ENCODE assay signal across 9 mouse cellular contexts in genomic region chr12:8638411-8639087, GRCm38 (mm10). TPM values are rescaled to one million over a fixed set of nuclear protein-coding genes. Genes with fewer than 3 reads are reported as not detected.
A peak's percentile ranks its signal among the peaks of the same experiment; 100 is the strongest.
DNase-seq lines count a peak whose midpoint lies in the region; ATAC-seq and TF ChIP-seq lines count a peak whose summit lies in the region.
"Not testable (repeated sequence)": the region's sequence is repeated elsewhere in the genome, so short reads cannot be mapped to it uniquely, and the experiment has no call there.
"Had no signal": no experiment of that assay in that cellular context is flagged by ENCODE, and none has a peak within 500 bp of the region (broad histone marks: within the 10 kb centered on the region; RNA-seq: fewer than 3 reads in every experiment).

No protein-coding gene starts in this region.

- not testable (repeated sequence) for H3K9me3 ChIP-seq in limb, embryonic 10.5 days (replicated peaks); midbrain, postnatal 0 days (ENCODE audit: low read length)

- not testable (repeated sequence) for H3K27me3 ChIP-seq in kidney, adult 2 months (replicated peaks; ENCODE audit: control insufficient read depth, insufficient read depth, low read length); limb, embryonic 10.5 days (ENCODE audit: low read depth, poor library complexity, severe bottlenecking); midbrain, postnatal 0 days (ENCODE audit: insufficient read depth, low read length); spleen, adult 2 months (ENCODE audit: control insufficient read depth, insufficient read depth, low read length)

- not testable (repeated sequence) for H3K4me3 ChIP-seq in kidney, adult 2 months (ENCODE audit: insufficient read depth, low read depth, low read length); limb, embryonic 10.5 days; midbrain, postnatal 0 days (ENCODE audit: low read depth, low read length); spleen, adult 2 months (ENCODE audit: extremely low read depth, insufficient read depth, insufficient read length)

- 76% methylated on average over 10 of the region's 10 CpGs for WGBS in kidney, adult 2 months
- WGBS in limb, embryonic 10.5 days, result 72% methylated on average over 10 of the region's 10 CpGs
- 78% methylated on average over 10 of the region's 10 CpGs for WGBS in midbrain, postnatal 0 days
- WGBS in spleen, adult 2 months, result 64% methylated on average over 10 of the region's 10 CpGs

- H3K4me2 ChIP-seq in midbrain, postnatal 0 days (ENCODE audit: low read depth, low read length, poor library complexity, severe bottlenecking), result not testable (repeated sequence)

- H3K36me3 ChIP-seq in kidney, adult 2 months (ENCODE audit: control insufficient read depth, insufficient read depth, low read length); limb, embryonic 10.5 days; midbrain, postnatal 0 days (ENCODE audit: insufficient read depth, low read length); spleen, adult 2 months (ENCODE audit: control insufficient read depth, insufficient read depth, low read length): not testable (repeated sequence)

- intact Hi-C loops in gastrocnemius, postnatal 14 days (cut with DNase I; ENCODE audit: low total_unique reads), result not testable (repeated sequence)

- not testable (repeated sequence) for H3K4me1 ChIP-seq in kidney, adult 2 months (ENCODE audit: control insufficient read depth, insufficient read depth, low read length); limb, embryonic 10.5 days; midbrain, postnatal 0 days (ENCODE audit: insufficient read depth, low read length); spleen, adult 2 months (ENCODE audit: control insufficient read depth, insufficient read depth, insufficient read length)

- peak; percentile 87 for DNase-seq in 3T3-L1 (ENCODE audit: low read depth, low spot score)
- DNase-seq in adrenal gland, adult 18-20 months (ENCODE audit: low spot score in 2 of 2), result peak; percentile 81 to 85
- DNase-seq in gastrocnemius, postnatal 14 days, result peak; percentile 71
- DNase-seq in kidney, adult 2 months, result peak; percentile 79
- peak; percentile 78 for DNase-seq in limb, embryonic 10.5 days (ENCODE audit: low spot score)
- DNase-seq in midbrain, postnatal 0 days (ENCODE audit: low spot score), result peak; percentile 49
- DNase-seq in spleen, adult 2 months (ENCODE audit: low read depth in 1 of 2, low spot score in 2 of 2), result peak; percentile 81 to 84

- not testable (repeated sequence) for H3K27ac ChIP-seq in kidney, adult 2 months (ENCODE audit: insufficient read depth, low read depth, low read length); limb, embryonic 10.5 days; midbrain, postnatal 0 days (ENCODE audit: low read depth, low read length); spleen, adult 2 months (ENCODE audit: insufficient read depth, low read length)

- not testable (repeated sequence) for TF ChIP-seq POLR2A in kidney, adult 2 months (IDR thresholded peaks at IDR 0.05; ENCODE audit: low read depth, low read length); spleen, adult 2 months (IDR thresholded peaks at IDR 0.05; ENCODE audit: low read depth, low read length)

- peak; percentile 75 for TF ChIP-seq CTCF in kidney, adult 2 months (conservative IDR thresholded peaks at IDR 0.05; ENCODE audit: insufficient read depth, insufficient read length, low read depth, low read length)
- TF ChIP-seq CTCF in midbrain, postnatal 0 days (IDR thresholded peaks at IDR 0.05), result peak; percentile 77
- peak; percentile 69; the same call in 1 of the 2 replicates for TF ChIP-seq CTCF in spleen, adult 2 months (IDR thresholded peaks at IDR 0.05; ENCODE audit: extremely low read depth, insufficient read depth, insufficient read length, insufficient replicate concordance)

- H3K9ac ChIP-seq in midbrain, postnatal 0 days (replicated peaks; ENCODE audit: low read length, poor library complexity, severe bottlenecking), result not testable (repeated sequence)

- ATAC-seq in common myeloid progenitor, adult 5-6 weeks (replicated peaks; ENCODE audit: low read depth, poor library complexity, severe bottlenecking), result peak; percentile 66
- ATAC-seq in midbrain, postnatal 0 days (ENCODE audit: low FRiP score), result not testable (repeated sequence)

RNA-seq across cellular contexts. Expression of gene Pum2, which starts 35.4 kb away (rescaled TPM):
- 100 to 1,000 TPM; 116 to 149 TPM for total RNA-seq in adrenal gland, adult 18-20 months (2021)
- 201 and 210 TPM in 2 replicates for total RNA-seq in common myeloid progenitor, adult 5-6 weeks (2017)
- total RNA-seq in gastrocnemius, postnatal 14 days (2021), result 10 to 100 TPM; 63.1 to 66.7 TPM
- 42.1 and 43.3 TPM in 2 replicates for polyA plus RNA-seq in kidney, adult 2 months (2012; rRNA removed)
- 58.4 and 65.6 TPM in 2 replicates for polyA plus RNA-seq in limb, embryonic 10.5 days (2016; fragmentation: Nextera tagmentation; extraction: Ambion mirVana)
- total RNA-seq in midbrain, postnatal 0 days (2014; rRNA removed), result 117 and 123 TPM in 2 replicates
- polyA plus RNA-seq in midbrain, postnatal 0 days (2015; fragmentation: Nextera tagmentation; extraction: Ambion mirVana), result 35.2 and 35.3 TPM in 2 replicates
- 46.2 and 53.6 TPM in 2 replicates for polyA plus RNA-seq in spleen, adult 2 months (2012; rRNA removed)

RNA-seq across cellular contexts. Expression of gene Slc7a15, which starts 39.7 kb away (rescaled TPM):
- total RNA-seq in adrenal gland, adult 18-20 months (2021), result not detected
- total RNA-seq in common myeloid progenitor, adult 5-6 weeks (2017), result not detected in 2 replicates
- not detected for total RNA-seq in gastrocnemius, postnatal 14 days (2021)
- polyA plus RNA-seq in kidney, adult 2 months (2012; rRNA removed), result 0.49 and 0.61 TPM in 2 replicates
- polyA plus RNA-seq in limb, embryonic 10.5 days (2016; fragmentation: Nextera tagmentation; extraction: Ambion mirVana), result not detected in 2 replicates
- total RNA-seq in midbrain, postnatal 0 days (2014; rRNA removed), result not detected in 2 replicates
- not detected in 2 replicates for polyA plus RNA-seq in midbrain, postnatal 0 days (2015; fragmentation: Nextera tagmentation; extraction: Ambion mirVana)
- not detected in 2 replicates for polyA plus RNA-seq in spleen, adult 2 months (2012; rRNA removed)
- polyA plus RNA-seq: hindbrain, embryonic 15.5 days had no signal
